In the genomic region with DNA sequence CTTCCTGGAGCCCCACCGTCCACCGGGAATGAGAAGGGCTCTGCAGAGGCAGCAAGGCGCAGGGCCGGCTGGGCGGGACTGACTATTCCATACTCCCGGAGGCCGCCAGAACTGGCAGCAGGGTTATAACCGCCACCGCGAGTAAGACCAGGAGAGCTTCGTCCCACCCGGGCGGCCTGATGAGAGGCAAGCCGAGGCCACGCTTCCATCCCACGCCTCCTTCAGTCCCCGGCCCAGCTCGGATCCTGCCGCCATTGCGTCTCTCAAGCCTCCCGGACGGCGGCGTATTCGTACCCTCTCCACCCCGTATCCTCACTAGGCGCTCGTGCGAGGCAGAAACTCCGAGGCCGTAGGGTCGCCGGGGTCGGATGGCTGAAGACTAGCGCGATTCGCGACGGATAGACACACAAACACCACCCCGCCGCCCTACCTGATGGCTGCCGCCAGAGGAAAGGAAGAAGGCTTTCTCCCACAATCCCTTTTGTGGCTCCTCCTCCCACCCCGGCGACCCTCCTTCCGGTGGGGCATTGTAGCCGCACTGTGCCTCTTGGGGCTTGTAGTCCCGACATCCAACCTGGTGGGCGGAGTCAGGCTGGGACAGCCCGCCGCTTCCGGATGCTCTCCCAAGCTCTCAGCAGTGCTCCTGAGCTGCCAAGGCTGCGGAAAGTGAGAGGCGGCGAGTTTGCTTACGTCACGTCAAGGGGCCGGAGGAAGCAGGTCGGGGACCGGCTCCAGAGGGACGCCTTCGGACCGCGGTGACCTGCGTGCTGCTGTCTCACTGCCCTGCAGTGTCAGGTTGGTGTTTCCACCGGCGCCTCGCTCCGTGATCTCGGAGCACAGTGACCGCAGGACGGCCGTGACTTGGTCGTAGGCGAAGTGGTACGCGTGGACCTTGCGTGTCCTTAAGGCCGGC, we compare ENCODE assay signal across 2 mouse cellular contexts.
A peak's percentile ranks its signal among the peaks of the same experiment; 100 is the strongest.
TF ChIP-seq lines count a peak whose summit lies in the region.

TSS of gene Nkiras1 (plus strand) at position 608 of the 913 bp plus-strand sequence.
TSS of gene Rpl15 (minus strand) at position 863 of the 913 bp plus-strand sequence.

TF ChIP-seq in C2C12, 6 proteins besides CTCF, POLR2A, EP300 and RAD21 (continued from another document):
- no peak for TF ChIP-seq CEBPB (IDR thresholded peaks at IDR 0.05; ENCODE audit: low read depth)
- TF ChIP-seq MAX (IDR thresholded peaks at IDR 0.05) = peak; percentile 65
- TF ChIP-seq USF1 (IDR thresholded peaks at IDR 0.05; ENCODE audit: low read depth) = no peak
- TF ChIP-seq MYOD1 (IDR thresholded peaks at IDR 0.05; ENCODE audit: control insufficient read depth, insufficient read length, low read depth) = no peak

TF ChIP-seq in myocyte, 11 proteins besides CTCF, POLR2A, EP300 and RAD21 (continued from another document):
- TF ChIP-seq REST (IDR thresholded peaks at IDR 0.05; ENCODE audit: insufficient read depth, insufficient read length) (no peak), CEBPB (IDR thresholded peaks at IDR 0.05; ENCODE audit: insufficient read depth, poor library complexity, severe bottlenecking) (no peak), E2F4 (IDR thresholded peaks at IDR 0.05; ENCODE audit: insufficient read depth) (no peak), SRF (IDR thresholded peaks at IDR 0.05; ENCODE audit: control insufficient read depth, insufficient read length, low read depth) (peak; percentile 7), USF1 (IDR thresholded peaks at IDR 0.05; ENCODE audit: low read depth) (no peak), TCF3 (IDR thresholded peaks at IDR 0.05; ENCODE audit: insufficient read length, low read depth) (no peak), MYOD1 (IDR thresholded peaks at IDR 0.05; ENCODE audit: control insufficient read depth in 1 of 3, insufficient read length in 2 of 3, low read depth in 2 of 3) (no peak), MYOG (IDR thresholded peaks at IDR 0.05; ENCODE audit: control insufficient read depth in 1 of 3, insufficient read depth in 1 of 3, insufficient read length in 2 of 3, low read depth in 2 of 3) (peak in 1 of 3 experiments; percentile 21), TCF12 (IDR thresholded peaks at IDR 0.05; ENCODE audit: insufficient read depth, poor library complexity, severe bottlenecking) (no peak), POLR2AphosphoS2 (IDR thresholded peaks at IDR 0.05; ENCODE audit: insufficient read length, low read depth) (peak; percentile 93)
TF ChIP-seq in myocyte: peak in this region for 3.
